Mouse (Mus musculus) MEL (cell line): ENCODE results near the gene Kif19a.

ENCODE experiments used
- CTCF ChIP-seq, 3 experiments: IDR thresholded peaks in 2 of 3; conservative IDR thresholded peaks in 1 of 3; 2 replicates each; pipeline ENCODE4 v1.5.1; 2011 to 2012; ENCODE audit warnings: low read length in 3 of 3, low read depth in 2 of 3, mild to moderate bottlenecking in 2 of 3, improper control_type of control experiment in 1 of 3, inconsistent platforms in 1 of 3, mixed read lengths in 1 of 3, moderate library complexity in 1 of 3; ENCODE audit not compliant: control insufficient read depth in 1 of 3, insufficient read depth in 1 of 3, poor library complexity in 1 of 3, severe bottlenecking in 1 of 3
- EP300 ChIP-seq, 2 experiments: IDR thresholded peaks; 2 replicates each; pipeline ENCODE4 v1.6.1; 2011; ENCODE audit warnings: improper control_type of control experiment in 2 of 2, low read length in 2 of 2, low read depth in 1 of 2, mild to moderate bottlenecking in 1 of 2
- JUND ChIP-seq: IDR thresholded peaks from 2 replicates; pipeline ENCODE4 v1.6.1; 2011; ENCODE audit warnings: low read depth, mild to moderate bottlenecking, improper control_type of control experiment, low read length
- KAT2A ChIP-seq: conservative IDR thresholded peaks from 2 replicates; pipeline ENCODE4 v1.6.1; 2012; ENCODE audit warnings: low read depth, low read length, improper control_type of control experiment, inconsistent platforms
- MAFK ChIP-seq: IDR thresholded peaks from 2 replicates; pipeline ENCODE4 v1.6.1; 2011; ENCODE audit warnings: low read depth, mild to moderate bottlenecking, low read length, improper control_type of control experiment, borderline replicate concordance
- MAX ChIP-seq: IDR thresholded peaks from 2 replicates; pipeline ENCODE4 v1.6.1; 2011; ENCODE audit warnings: low read length, improper control_type of control experiment
- MXI1 ChIP-seq: IDR thresholded peaks from 2 replicates; pipeline ENCODE4 v1.6.1; 2011; ENCODE audit warnings: mild to moderate bottlenecking, low read depth, low read length, improper control_type of control experiment
- MYC ChIP-seq: IDR thresholded peaks from 2 replicates; pipeline ENCODE4 v1.6.1; 2011; ENCODE audit warnings: low read depth, mild to moderate bottlenecking, low read length, improper control_type of control experiment, moderate library complexity
- NELFE ChIP-seq: IDR thresholded peaks from 2 replicates; pipeline ENCODE4 v1.6.1; 2011; ENCODE audit warnings: low read depth, low read length, improper control_type of control experiment
- POLR2A ChIP-seq, 2 experiments: IDR thresholded peaks; 2 replicates each; pipeline ENCODE4 v1.6.1; 2011 to 2012; ENCODE audit warnings: low read length in 2 of 2, mild to moderate bottlenecking in 2 of 2, control low read depth in 1 of 2, improper control_type of control experiment in 1 of 2, low read depth in 1 of 2, moderate library complexity in 1 of 2; ENCODE audit not compliant: control insufficient read depth in 1 of 2, insufficient read depth in 1 of 2, poor library complexity in 1 of 2
- ZMIZ1 ChIP-seq: IDR thresholded peaks from 2 replicates; pipeline ENCODE4 v1.6.1; 2012; ENCODE audit warnings: low read depth, mild to moderate bottlenecking, inconsistent platforms, low read length, improper control_type of control experiment, moderate library complexity

- TF ChIP-seq NELFE (no peak), CTCF (IDR thresholded peaks at IDR 0.05 in 2 of 3, conservative IDR thresholded peaks at IDR 0.05 in 1 of 3; ENCODE audit: control insufficient read depth in 1 of 3, insufficient read depth in 1 of 3, low read depth in 2 of 3, low read length in 3 of 3, poor library complexity in 1 of 3, severe bottlenecking in 1 of 3) (no peak), ZMIZ1 (no peak), MXI1 (no peak), POLR2A (IDR thresholded peaks at IDR 0.05; ENCODE audit: control insufficient read depth in 1 of 2, insufficient read depth in 1 of 2, low read depth in 1 of 2, low read length in 2 of 2, poor library complexity in 1 of 2) (no peak), JUND (no peak), EP300 (IDR thresholded peaks at IDR 0.05; ENCODE audit: low read depth in 1 of 2, low read length in 2 of 2) (no peak), MAX (no peak), MYC (no peak), MAFK (no peak), KAT2A (no peak)
Measured at GRCm38 (mm10) chr11:114795848-114796322, 30.7 kb downstream of the Kif19a start, which contains the start of gene Btbd17.
